Mouse (Mus musculus) heart, embryonic 15.5 days (tissue): ENCODE results near the gene Melk. TPM values are rescaled to one million over a fixed set of nuclear protein-coding genes. Genes with fewer than 3 reads are reported as not detected.

Source experiments
- ATAC-seq: fragments of 200-750 bp; cut with Nextera tagmentation; replicated peaks from 2 replicates; pipeline ENCODE4 v1.8.0; 2017; ENCODE audit warnings: low read depth, moderate TSS enrichment; ENCODE audit not compliant: insufficient number of reproducible peaks, insufficient read depth, low FRiP score
- H3K27ac ChIP-seq: fragments of 300-500 bp; sonication (generic); 2 replicates; pipeline ENCODE4 v1.5.1; 2015; ENCODE audit warnings: mild to moderate bottlenecking, inconsistent platforms
- H3K27me3 ChIP-seq: fragments of 300-500 bp; sonication (generic); 2 replicates; pipeline ENCODE4 v1.6.1; 2015; ENCODE audit warnings: inconsistent platforms
- H3K36me3 ChIP-seq: fragments of 300-500 bp; sonication (generic); 2 replicates; pipeline ENCODE4 v1.6.1; 2015; ENCODE audit warnings: mild to moderate bottlenecking, inconsistent platforms
- H3K4me1 ChIP-seq: fragments of 300-500 bp; sonication (generic); replicated peaks from 2 replicates; pipeline ENCODE4 v1.6.1; 2015; ENCODE audit warnings: inconsistent platforms
- H3K4me2 ChIP-seq: fragments of 300-500 bp; sonication (generic); 2 replicates; pipeline ENCODE4 v1.6.1; 2015; ENCODE audit warnings: inconsistent platforms, mild to moderate bottlenecking, moderate library complexity
- H3K4me3 ChIP-seq: fragments of 300-500 bp; sonication (generic); 2 replicates; pipeline ENCODE4 v1.5.1; 2015; ENCODE audit warnings: mild to moderate bottlenecking, inconsistent platforms
- H3K9ac ChIP-seq: fragments of 300-500 bp; sonication (generic); 2 replicates; pipeline ENCODE4 v1.6.1; 2015; ENCODE audit warnings: mild to moderate bottlenecking, inconsistent platforms
- H3K9me3 ChIP-seq: fragments of 300-500 bp; sonication (generic); replicated peaks from 2 replicates; pipeline ENCODE4 v1.6.1; 2016; ENCODE audit warnings: inconsistent platforms
- WGBS: fragments of 180-500 bp; shearing (Covaris S2); methylation state at CpG from one replicate; pipeline ENCODE4 v1.1.7; 2015; ENCODE audit warnings: mixed read lengths; 5-methylcytosine and 5-hydroxymethylcytosine counted together
- polyA plus RNA-seq: library from polyadenylated mRNA; unstranded; fragments of >200 nt; fragmentation: Nextera tagmentation; extraction: Ambion mirVana; gene quantifications from 2 replicates; pipeline ENCODE4 v1.2.1, GENCODE M21; 2015

Melk gene
- 25.5 and 26.8 TPM in 2 replicates for polyA plus RNA-seq

GRCm38 (mm10) chr4:44300781-44301750 is at the start of gene Melk:
Gene Melk (plus strand): TSS chr4:44300876.
- under 1% methylated on average over 41 of the region's 41 CpGs for WGBS
- peak; percentile 79 for ATAC-seq
- H3K9ac ChIP-seq, result peak within 1 kb of the TSS; percentile 74
- peaks cover 4% of the 10 kb centered on the region for H3K36me3 ChIP-seq
- peak within 1 kb of the TSS; percentile 69 for H3K4me2 ChIP-seq
- H3K4me1 ChIP-seq, result peaks cover 11% of the 10 kb centered on the region
- H3K9me3 ChIP-seq, result no peaks in the 10 kb centered on the region
- no peaks in the 10 kb centered on the region for H3K27me3 ChIP-seq
- H3K4me3 ChIP-seq, result peak within 1 kb of the TSS; percentile 73
- peak within 1 kb of the TSS; percentile 44; the same call in 1 of the 2 replicates for H3K27ac ChIP-seq

- peaks cover 2% of the 10 kb centered on the region for H3K27me3 ChIP-seq
- H3K36me3 ChIP-seq, result no peaks in the 10 kb centered on the region
- no peak overlapping the region for H3K4me3 ChIP-seq
- no peak overlapping the region for H3K27ac ChIP-seq
- H3K4me1 ChIP-seq, result peaks cover 6% of the 10 kb centered on the region; the same call in 1 of the 2 replicates
- no peak for ATAC-seq
- no peak overlapping the region for H3K9ac ChIP-seq
- no peak overlapping the region for H3K4me2 ChIP-seq
- H3K9me3 ChIP-seq, result no peaks in the 10 kb centered on the region
- WGBS, result 69% methylated on average over 5 of the region's 5 CpGs
Observed at GRCm38 (mm10) chr4:44251521-44251920, 49.2 kb upstream of the Melk start.

- WGBS, result 8% methylated on average over 13 of the region's 13 CpGs
- no peak overlapping the region for H3K4me3 ChIP-seq
- no peak overlapping the region for H3K27ac ChIP-seq
- H3K4me1 ChIP-seq, result peaks cover 6% of the 10 kb centered on the region; the same call in 1 of the 2 replicates
- H3K36me3 ChIP-seq, result no peaks in the 10 kb centered on the region
- no peak for ATAC-seq
- peaks cover 2% of the 10 kb centered on the region for H3K27me3 ChIP-seq
- H3K9ac ChIP-seq, result no peak overlapping the region
- H3K9me3 ChIP-seq, result no peaks in the 10 kb centered on the region
- H3K4me2 ChIP-seq, result no peak overlapping the region
Observed at GRCm38 (mm10) chr4:44251966-44252916, 48.4 kb upstream of the Melk start.

- H3K4me3 ChIP-seq, result no peak overlapping the region
- H3K4me2 ChIP-seq, result no peak overlapping the region
Observed at GRCm38 (mm10) chr4:44253191-44253590, 47.5 kb upstream of the Melk start.

GRCm38 (mm10) chr4:44254579-44254978 is 46.1 kb upstream of the Melk start:
- H3K4me1 ChIP-seq, result 0 out of 2 replicates have a peak, but pooled peaks cover 3% of the 10 kb centered on the region
- H3K4me2 ChIP-seq, result no peak overlapping the region
- H3K27me3 ChIP-seq, result no peaks in the 10 kb centered on the region; the same call in 1 of the 2 replicates
- no peaks in the 10 kb centered on the region for H3K9me3 ChIP-seq
- WGBS, result 63% methylated on average over 5 of the region's 5 CpGs
- H3K9ac ChIP-seq, result no peak overlapping the region
- H3K36me3 ChIP-seq, result no peaks in the 10 kb centered on the region
- no peak overlapping the region for H3K4me3 ChIP-seq
- H3K27ac ChIP-seq, result no peak overlapping the region
- no peak for ATAC-seq

More at GRCm38 (mm10) chr4:44253191-44253590, 47.5 kb upstream of the Melk start:
- Histone ChIP-seq H3K4me1 (0 out of 2 replicates have a peak, but pooled peaks cover 3% of the 10 kb centered on the region), H3K27me3 (peaks cover 2% of the 10 kb centered on the region), H3K9me3 (no peaks in the 10 kb centered on the region), H3K9ac (no peak overlapping the region), H3K36me3 (no peaks in the 10 kb centered on the region), H3K27ac (no peak overlapping the region)
- no peak for ATAC-seq
- 6% methylated on average over 6 of the region's 6 CpGs for WGBS

- Histone ChIP-seq H3K36me3 (no peaks in the 10 kb centered on the region), H3K27me3 (no peaks in the 10 kb centered on the region), H3K27ac (no peak overlapping the region), H3K4me1 (no peaks in the 10 kb centered on the region), H3K9ac (no peak overlapping the region), H3K9me3 (no peaks in the 10 kb centered on the region), H3K4me3 (no peak overlapping the region), H3K4me2 (no peak overlapping the region)
- ATAC-seq, result no peak
- WGBS, result 77% methylated on average over 4 of the region's 4 CpGs
Observed at GRCm38 (mm10) chr4:44259126-44259525, 41.5 kb upstream of the Melk start.

- no peaks in the 10 kb centered on the region for H3K9me3 ChIP-seq
- H3K36me3 ChIP-seq, result no peaks in the 10 kb centered on the region
- no peaks in the 10 kb centered on the region for H3K4me1 ChIP-seq
- no peak overlapping the region for H3K9ac ChIP-seq
- no peaks in the 10 kb centered on the region for H3K27me3 ChIP-seq
- no peak overlapping the region for H3K4me3 ChIP-seq
- 1% methylated on average over 10 of the region's 10 CpGs for WGBS
- no peak for ATAC-seq
- no peak overlapping the region for H3K4me2 ChIP-seq
- no peak overlapping the region for H3K27ac ChIP-seq
Observed at GRCm38 (mm10) chr4:44260244-44260643, 40.4 kb upstream of the Melk start.

GRCm38 (mm10) chr4:44265500-44265899 is 35.2 kb upstream of the Melk start:
- Histone ChIP-seq H3K4me1 (no peaks in the 10 kb centered on the region), H3K9me3 (no peaks in the 10 kb centered on the region), H3K27ac (no peak overlapping the region), H3K4me3 (no peak overlapping the region), H3K4me2 (no peak overlapping the region), H3K9ac (no peak overlapping the region), H3K27me3 (no peaks in the 10 kb centered on the region), H3K36me3 (no peaks in the 10 kb centered on the region)
- WGBS, result 45% methylated on average over 3 of the region's 3 CpGs
- no peak for ATAC-seq

- ATAC-seq, result no peak
- Histone ChIP-seq H3K9ac (no peak overlapping the region), H3K36me3 (no peaks in the 10 kb centered on the region), H3K4me3 (no peak overlapping the region), H3K27me3 (no peaks in the 10 kb centered on the region), H3K9me3 (no peaks in the 10 kb centered on the region), H3K27ac (no peak overlapping the region), H3K4me1 (no peaks in the 10 kb centered on the region), H3K4me2 (no peak overlapping the region)
- WGBS, result 80% methylated on average over 6 of the region's 6 CpGs
Observed at GRCm38 (mm10) chr4:44267437-44267836, 33.2 kb upstream of the Melk start.

- Histone ChIP-seq H3K9ac (no peak overlapping the region), H3K36me3 (no peaks in the 10 kb centered on the region), H3K27me3 (no peaks in the 10 kb centered on the region), H3K4me3 (no peak overlapping the region), H3K9me3 (no peaks in the 10 kb centered on the region), H3K27ac (no peak overlapping the region), H3K4me2 (no peak overlapping the region), H3K4me1 (no peaks in the 10 kb centered on the region)
- 86% methylated on average over 14 of the region's 14 CpGs for WGBS
- no peak for ATAC-seq
Observed at GRCm38 (mm10) chr4:44269376-44269817, 31.3 kb upstream of the Melk start.

- H3K27me3 ChIP-seq, result no peaks in the 10 kb centered on the region
- no peak overlapping the region for H3K27ac ChIP-seq
- H3K36me3 ChIP-seq, result no peaks in the 10 kb centered on the region
- no peak overlapping the region for H3K9ac ChIP-seq
- H3K9me3 ChIP-seq, result no peaks in the 10 kb centered on the region
- no peak overlapping the region for H3K4me3 ChIP-seq
- H3K4me2 ChIP-seq, result no peak overlapping the region
- WGBS, result 60% methylated on average over 5 of the region's 5 CpGs
- no peaks in the 10 kb centered on the region for H3K4me1 ChIP-seq
- ATAC-seq, result no peak
Observed at GRCm38 (mm10) chr4:44271134-44271533, 29.5 kb upstream of the Melk start.
